Mouse (Mus musculus) liver, adult 10 weeks (tissue): Measurements from ENCODE around the gene Hdac9. TPM values are rescaled to one million over a fixed set of nuclear protein-coding genes. Genes with fewer than 3 reads are reported as not detected.

Experiments used
- polyA plus RNA-seq: library from polyadenylated mRNA; stranded (reverse); fragments of 350-450 nt; fragmentation: Illumina TruSeq; extraction: RNeasy Lipid Tissue Mini Kit (QIAGEN cat#74804); gene quantifications from one replicate; pipeline ENCODE4 v1.2.3, GENCODE M21; 2014; ENCODE audit warnings: low read depth, low replicate concordance

Hdac9 gene
- 1.5 TPM for polyA plus RNA-seq

GRCm38 (mm10) chr12:34916995-34917394, at the start of gene Hdac9:
Gene Hdac9 (minus strand): TSS chr12:34917095.

Other genes with a start within 250 kb of the Hdac9 start
- not detected for gene Prps1l1, start 67.7 kb upstream of the Hdac9 start, polyA plus RNA-seq
- gene Snx13, start 130.1 kb upstream of the Hdac9 start, polyA plus RNA-seq: 40.6 TPM